Comparison of ENCODE assay signal across 26 mouse cellular contexts in the genomic region with DNA sequence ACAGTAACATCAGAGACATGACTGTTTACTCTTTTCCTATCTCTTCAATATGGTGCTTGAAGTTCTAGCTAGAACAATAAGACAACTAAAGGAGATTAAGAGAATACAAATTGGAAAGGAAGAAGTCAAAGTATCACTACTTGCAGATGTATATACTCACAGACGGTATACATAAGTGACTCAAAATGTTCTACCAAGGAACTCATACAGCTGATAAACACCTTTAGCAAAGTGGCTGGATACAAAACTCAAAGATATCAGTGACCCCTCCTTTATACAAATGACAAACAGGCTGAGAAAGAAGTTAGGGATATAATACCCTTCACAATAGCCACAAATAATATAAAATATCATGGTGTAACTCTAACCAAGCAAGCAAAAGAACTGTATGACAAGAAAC. TPM values are rescaled to one million over a fixed set of nuclear protein-coding genes. Genes with fewer than 3 reads are reported as not detected.
"Had no signal": no experiment of that assay in that cellular context is flagged by ENCODE, and none has a peak within 500 bp of the region (broad histone marks: within the 10 kb centered on the region; RNA-seq: fewer than 3 reads in every experiment).

No protein-coding gene starts in this region.

- DNase-seq: kidney, adult 11 months; kidney, adult 8-10 months; kidney, postnatal 14 days; kidney, postnatal 4 days; layer of hippocampus, adult 9-11 months; lung, adult 2 months; midbrain, embryonic 14.5 days; right cerebral cortex, postnatal 25 days; thymus, adult 2 months; thymus, postnatal 14 days; thymus, postnatal 4 days had no signal

- H3K9ac ChIP-seq: intestine, embryonic 15.5 days; kidney, embryonic 15.5 days; limb, embryonic 13.5 days; neural tube, embryonic 12.5 days; neural tube, embryonic 15.5 days had no signal

- H3K27ac ChIP-seq: intestine, embryonic 15.5 days; limb, embryonic 10.5 days; limb, embryonic 13.5 days; macrophage; neural tube, embryonic 12.5 days; neural tube, embryonic 15.5 days; stomach, postnatal 0 days had no signal

- ATAC-seq: intestine, embryonic 15.5 days had no signal

- H3K27me3 ChIP-seq: intestine, embryonic 15.5 days; kidney, embryonic 15.5 days; limb, embryonic 13.5 days; megakaryocyte, embryonic 14.5 days; neural tube, embryonic 12.5 days; neural tube, embryonic 15.5 days had no signal

- H3K9me3 ChIP-seq: intestine, embryonic 15.5 days; kidney, embryonic 15.5 days; limb, embryonic 10.5 days; limb, embryonic 13.5 days; megakaryocyte, embryonic 14.5 days; neural tube, embryonic 12.5 days; neural tube, embryonic 15.5 days had no signal

- H3K4me3 ChIP-seq: intestine, embryonic 15.5 days; kidney, embryonic 15.5 days; limb, embryonic 10.5 days; limb, embryonic 13.5 days; megakaryocyte, embryonic 14.5 days; neural tube, embryonic 12.5 days; neural tube, embryonic 15.5 days had no signal

- H3K4me1 ChIP-seq: limb, embryonic 10.5 days; limb, embryonic 13.5 days; neural tube, embryonic 12.5 days; neural tube, embryonic 15.5 days had no signal

- H3K4me2 ChIP-seq: intestine, embryonic 15.5 days; kidney, embryonic 15.5 days; limb, embryonic 13.5 days; midbrain, embryonic 11.5 days; neural tube, embryonic 12.5 days; neural tube, embryonic 15.5 days had no signal

- H3K36me3 ChIP-seq: intestine, embryonic 15.5 days; kidney, embryonic 15.5 days; limb, embryonic 10.5 days; limb, embryonic 13.5 days; neural tube, embryonic 12.5 days; neural tube, embryonic 15.5 days had no signal

RNA-seq across cellular contexts. Expression of a gene that starts 40.6 kb away (rescaled TPM):
- polyA plus RNA-seq: limb, embryonic 10.5 days; limb, embryonic 13.5 days; midbrain, embryonic 11.5 days; midbrain, postnatal 0 days; neural tube, embryonic 12.5 days had no signal

RNA-seq across cellular contexts. Expression of a gene that starts 54.2 kb away (rescaled TPM):
- total RNA-seq: layer of hippocampus, adult 18-20 months; layer of hippocampus, postnatal 25 days; left cerebral cortex, adult 18-20 months; left cerebral cortex, postnatal 25 days; midbrain, postnatal 0 days had no signal
- polyA plus RNA-seq: kidney, embryonic 15.5 days; midbrain, embryonic 11.5 days; midbrain, postnatal 0 days; neural tube, embryonic 12.5 days had no signal
